Mouse (Mus musculus): ENCODE results near the gene Tsc22d1. TPM values are rescaled to one million over a fixed set of nuclear protein-coding genes. Genes with fewer than 3 reads are reported as not detected.

The Tsc22d1 gene
- polyA plus RNA-seq, 1 experiment from 2014 or later = 547 TPM

- no peak overlapping the region for H3K4me2 ChIP-seq (replicated peaks; ENCODE audit: low read depth, low read length)
- no peaks in the 10 kb centered on the region for H3K4me1 ChIP-seq (replicated peaks; ENCODE audit: control insufficient read depth, insufficient read depth, low read length)
- no peak for DNase-seq (ENCODE audit: low spot score)
- H3K27ac ChIP-seq (ENCODE audit: low read depth, low read length) = no peak overlapping the region
- WGBS = 86% methylated on average over 9 of the region's 9 CpGs
- no peaks in the 10 kb centered on the region for H3K27me3 ChIP-seq (ENCODE audit: control insufficient read depth, insufficient read depth, low read length)
- H3K9me3 ChIP-seq (ENCODE audit: control insufficient read depth, low read length) = no peaks in the 10 kb centered on the region
- ATAC-seq (ENCODE audit: low FRiP score) = no peak
- H3K36me3 ChIP-seq (ENCODE audit: control insufficient read depth, insufficient read depth, low read length) = 0 out of 2 replicates have a peak, but pooled peaks cover 5% of the 10 kb centered on the region
- no peak overlapping the region for H3K9ac ChIP-seq (ENCODE audit: low read depth, low read length)
- no peak overlapping the region for H3K4me3 ChIP-seq (ENCODE audit: low read depth, low read length)
Observed at GRCm38 (mm10) chr14:76507804-76508500, 93.2 kb downstream of the Tsc22d1 start.

GRCm38 (mm10) chr14:76508701-76509100 lies 93.9 kb downstream of the Tsc22d1 start:
- Histone ChIP-seq H3K27ac (ENCODE audit: low read depth, low read length) (no peak overlapping the region), H3K9me3 (ENCODE audit: control insufficient read depth, low read length) (no peaks in the 10 kb centered on the region), H3K4me3 (ENCODE audit: low read depth, low read length) (no peak overlapping the region), H3K27me3 (ENCODE audit: control insufficient read depth, insufficient read depth, low read length) (no peaks in the 10 kb centered on the region), H3K4me1 (replicated peaks; ENCODE audit: control insufficient read depth, insufficient read depth, low read length) (0 out of 2 replicates have a peak, but pooled peaks cover 3% of the 10 kb centered on the region), H3K36me3 (ENCODE audit: control insufficient read depth, insufficient read depth, low read length) (0 out of 2 replicates have a peak, but pooled peaks cover 5% of the 10 kb centered on the region), H3K9ac (ENCODE audit: low read depth, low read length) (no peak overlapping the region), H3K4me2 (replicated peaks; ENCODE audit: low read depth, low read length) (no peak overlapping the region)
- ATAC-seq (ENCODE audit: low FRiP score) (no peak), DNase-seq (ENCODE audit: low spot score) (no peak)
- 76% methylated on average over 10 of the region's 10 CpGs for WGBS

GRCm38 (mm10) chr14:76511971-76512370 lies 97.2 kb downstream of the Tsc22d1 start:
- WGBS = 87% methylated on average over 7 of the region's 7 CpGs
- Histone ChIP-seq H3K9me3 (ENCODE audit: control insufficient read depth, low read length) (no peaks in the 10 kb centered on the region), H3K4me3 (ENCODE audit: low read depth, low read length) (no peak overlapping the region), H3K27ac (ENCODE audit: low read depth, low read length) (no peak overlapping the region), H3K9ac (ENCODE audit: low read depth, low read length) (no peak overlapping the region), H3K4me2 (replicated peaks; ENCODE audit: low read depth, low read length) (no peak overlapping the region), H3K36me3 (ENCODE audit: control insufficient read depth, insufficient read depth, low read length) (0 out of 2 replicates have a peak, but pooled peaks cover 5% of the 10 kb centered on the region), H3K4me1 (replicated peaks; ENCODE audit: control insufficient read depth, insufficient read depth, low read length) (0 out of 2 replicates have a peak, but pooled peaks cover 7% of the 10 kb centered on the region), H3K27me3 (ENCODE audit: control insufficient read depth, insufficient read depth, low read length) (no peaks in the 10 kb centered on the region)
- ATAC-seq (ENCODE audit: low FRiP score) = no peak
- DNase-seq (ENCODE audit: low spot score) = no peak

GRCm38 (mm10) chr14:76513395-76514049 lies 98.8 kb downstream of the Tsc22d1 start:
- Histone ChIP-seq H3K4me2 (replicated peaks; ENCODE audit: low read depth, low read length) (no peak overlapping the region), H3K4me3 (ENCODE audit: low read depth, low read length) (no peak overlapping the region), H3K36me3 (ENCODE audit: control insufficient read depth, insufficient read depth, low read length) (no peaks in the 10 kb centered on the region), H3K9me3 (ENCODE audit: control insufficient read depth, low read length) (no peaks in the 10 kb centered on the region), H3K4me1 (replicated peaks; ENCODE audit: control insufficient read depth, insufficient read depth, low read length) (0 out of 2 replicates have a peak, but pooled peaks cover 7% of the 10 kb centered on the region), H3K9ac (ENCODE audit: low read depth, low read length) (0 out of 2 replicates have a peak overlapping the region, but pooled peaks have one; percentile 11), H3K27me3 (ENCODE audit: control insufficient read depth, insufficient read depth, low read length) (no peaks in the 10 kb centered on the region), H3K27ac (ENCODE audit: low read depth, low read length) (peak overlapping the region; percentile 7; the same call in 1 of the 2 replicates)
- ATAC-seq (ENCODE audit: low FRiP score) = peak; percentile 61; the same call in 1 of the 2 replicates
- peak; percentile 60 for DNase-seq (ENCODE audit: low spot score)
- 24% methylated on average over 11 of the region's 11 CpGs for WGBS

GRCm38 (mm10) chr14:76514050-76514585 lies 99.4 kb downstream of the Tsc22d1 start:
- ATAC-seq (ENCODE audit: low FRiP score) = no peak
- Histone ChIP-seq H3K9ac (ENCODE audit: low read depth, low read length) (no peak overlapping the region), H3K9me3 (ENCODE audit: control insufficient read depth, low read length) (no peaks in the 10 kb centered on the region), H3K4me2 (replicated peaks; ENCODE audit: low read depth, low read length) (no peak overlapping the region), H3K36me3 (ENCODE audit: control insufficient read depth, insufficient read depth, low read length) (no peaks in the 10 kb centered on the region), H3K27ac (ENCODE audit: low read depth, low read length) (no peak overlapping the region), H3K4me3 (ENCODE audit: low read depth, low read length) (no peak overlapping the region), H3K4me1 (replicated peaks; ENCODE audit: control insufficient read depth, insufficient read depth, low read length) (0 out of 2 replicates have a peak, but pooled peaks cover 7% of the 10 kb centered on the region), H3K27me3 (ENCODE audit: control insufficient read depth, insufficient read depth, low read length) (no peaks in the 10 kb centered on the region)
- DNase-seq (ENCODE audit: low spot score) = no peak
- WGBS = 43% methylated on average over 6 of the region's 6 CpGs

GRCm38 (mm10) chr14:76515620-76516019 lies 100.9 kb downstream of the Tsc22d1 start:
- DNase-seq (ENCODE audit: low spot score) (no peak), ATAC-seq (ENCODE audit: low FRiP score) (no peak)
- Histone ChIP-seq H3K27ac (ENCODE audit: low read depth, low read length) (no peak overlapping the region), H3K4me1 (replicated peaks; ENCODE audit: control insufficient read depth, insufficient read depth, low read length) (0 out of 2 replicates have a peak, but pooled peaks cover 7% of the 10 kb centered on the region), H3K36me3 (ENCODE audit: control insufficient read depth, insufficient read depth, low read length) (no peaks in the 10 kb centered on the region), H3K27me3 (ENCODE audit: control insufficient read depth, insufficient read depth, low read length) (no peaks in the 10 kb centered on the region), H3K9me3 (ENCODE audit: control insufficient read depth, low read length) (no peaks in the 10 kb centered on the region), H3K9ac (ENCODE audit: low read depth, low read length) (no peak overlapping the region), H3K4me3 (ENCODE audit: low read depth, low read length) (no peak overlapping the region), H3K4me2 (replicated peaks; ENCODE audit: low read depth, low read length) (no peak overlapping the region)
- WGBS = 77% methylated on average over 7 of the region's 7 CpGs

GRCm38 (mm10) chr14:76518217-76518616 lies 103.5 kb downstream of the Tsc22d1 start:
- Histone ChIP-seq H3K36me3 (ENCODE audit: control insufficient read depth, insufficient read depth, low read length) (no peaks in the 10 kb centered on the region), H3K9me3 (ENCODE audit: control insufficient read depth, low read length) (no peaks in the 10 kb centered on the region), H3K4me3 (ENCODE audit: low read depth, low read length) (no peak overlapping the region), H3K4me1 (replicated peaks; ENCODE audit: control insufficient read depth, insufficient read depth, low read length) (0 out of 2 replicates have a peak, but pooled peaks cover 7% of the 10 kb centered on the region), H3K27ac (ENCODE audit: low read depth, low read length) (no peak overlapping the region), H3K27me3 (ENCODE audit: control insufficient read depth, insufficient read depth, low read length) (no peaks in the 10 kb centered on the region), H3K4me2 (replicated peaks; ENCODE audit: low read depth, low read length) (no peak overlapping the region), H3K9ac (ENCODE audit: low read depth, low read length) (no peak overlapping the region)
- 88% methylated on average over 5 of the region's 5 CpGs for WGBS
- no peak for DNase-seq (ENCODE audit: low spot score)
- ATAC-seq (ENCODE audit: low FRiP score) = no peak

- Histone ChIP-seq H3K4me3 (ENCODE audit: low read depth, low read length) (no peak overlapping the region), H3K9ac (ENCODE audit: low read depth, low read length) (no peak overlapping the region), H3K36me3 (ENCODE audit: control insufficient read depth, insufficient read depth, low read length) (no peaks in the 10 kb centered on the region), H3K9me3 (ENCODE audit: control insufficient read depth, low read length) (no peaks in the 10 kb centered on the region), H3K27ac (ENCODE audit: low read depth, low read length) (no peak overlapping the region), H3K4me2 (replicated peaks; ENCODE audit: low read depth, low read length) (no peak overlapping the region), H3K4me1 (replicated peaks; ENCODE audit: control insufficient read depth, insufficient read depth, low read length) (no peaks in the 10 kb centered on the region), H3K27me3 (ENCODE audit: control insufficient read depth, insufficient read depth, low read length) (no peaks in the 10 kb centered on the region)
- ATAC-seq (ENCODE audit: low FRiP score) (no peak), DNase-seq (ENCODE audit: low spot score) (no peak)
- WGBS = 53% methylated on average over 4 of the region's 4 CpGs
Observed at GRCm38 (mm10) chr14:76520606-76521005, 105.8 kb downstream of the Tsc22d1 start.
